Mouse (Mus musculus) cortical plate, adult 2 months (tissue): ENCODE measurements at regions not wholly inside any gene's neighbourhood (a gene's known extent, or its start where the extent isn't known, plus 50 kb on each side); places are given as distances from the start of the nearest gene placed in this dataset.
A peak's percentile ranks its signal among the peaks of the same experiment; 100 is the strongest.

Experiments used
- H3K27ac ChIP-seq: fragments of 200-500 bp; 2 replicates; pipeline ENCODE4 v1.5.1; 2012; ENCODE audit warnings: low read length, control low read depth, inconsistent platforms; ENCODE audit not compliant: insufficient read depth
- H3K4me1 ChIP-seq: fragments of 200-500 bp; 2 replicates; pipeline ENCODE4 v1.6.1; 2011; ENCODE audit warnings: low read length; ENCODE audit not compliant: control insufficient read depth, insufficient read depth
- H3K4me3 ChIP-seq: fragments of 200-500 bp; 2 replicates; pipeline ENCODE4 v1.5.1; 2011; ENCODE audit warnings: mild to moderate bottlenecking, low read length, control low read depth; ENCODE audit not compliant: insufficient read depth
- CTCF ChIP-seq: fragments of 200-500 bp; IDR thresholded peaks from 2 replicates; pipeline ENCODE4 v1.5.1; 2011; ENCODE audit warnings: mild to moderate bottlenecking, control low read depth, low read length; ENCODE audit not compliant: insufficient read depth; ENCODE audit errors: extremely low read depth
- POLR2A ChIP-seq: fragments of 200-500 bp; IDR thresholded peaks from 2 replicates; pipeline ENCODE4 v1.6.1; 2011; ENCODE audit warnings: mild to moderate bottlenecking, low read length, control low read depth; ENCODE audit not compliant: insufficient read depth; ENCODE audit errors: extremely low read depth

- no peak for TF ChIP-seq POLR2A
- no peak for TF ChIP-seq CTCF
- H3K27ac ChIP-seq = no peak overlapping the region
- no peaks in the 10 kb centered on the region for H3K4me1 ChIP-seq
- H3K4me3 ChIP-seq = no peak overlapping the region
Measured at GRCm38 (mm10) chr4:31831469-31831868, 132.4 kb upstream of the Map3k7 start.

GRCm38 (mm10) chr4:31833828-31834227 lies 130.1 kb upstream of the Map3k7 start:
- H3K4me1 ChIP-seq = no peaks in the 10 kb centered on the region
- no peak for TF ChIP-seq CTCF
- H3K27ac ChIP-seq = no peak overlapping the region
- H3K4me3 ChIP-seq = no peak overlapping the region

GRCm38 (mm10) chr4:31835051-31835450 lies 128.8 kb upstream of the Map3k7 start:
- TF ChIP-seq POLR2A (no peak), CTCF (no peak)
- Histone ChIP-seq H3K27ac (no peak overlapping the region), H3K4me3 (no peak overlapping the region), H3K4me1 (no peaks in the 10 kb centered on the region)

DNA sequence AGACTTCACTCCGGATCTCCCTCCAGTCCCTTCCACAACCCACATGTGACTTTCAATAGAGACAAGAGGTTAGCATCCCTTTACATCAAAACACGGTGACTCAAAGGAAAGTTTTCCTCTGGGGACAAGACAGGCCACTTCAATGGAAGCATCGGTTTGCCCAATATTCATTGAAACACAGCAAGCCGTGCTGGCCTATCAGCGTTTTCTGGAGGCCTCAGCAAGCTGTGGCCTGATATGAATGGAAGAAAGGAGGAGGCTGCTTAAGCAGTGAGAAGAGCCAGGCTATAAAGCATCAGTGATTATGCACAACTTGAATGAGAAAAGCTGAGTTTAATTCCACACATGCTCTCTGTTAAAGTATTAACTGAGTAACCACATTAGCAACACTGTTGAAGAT lies 125.3 kb upstream of the Map3k7 start:
- no peak overlapping the region for H3K27ac ChIP-seq
- no peaks in the 10 kb centered on the region for H3K4me1 ChIP-seq
- no peak for TF ChIP-seq CTCF
- TF ChIP-seq POLR2A = no peak
- H3K4me3 ChIP-seq = no peak overlapping the region

GRCm38 (mm10) chr4:31849763-31850162 lies 114.1 kb upstream of the Map3k7 start:
- H3K27ac ChIP-seq = no peak overlapping the region

DNA sequence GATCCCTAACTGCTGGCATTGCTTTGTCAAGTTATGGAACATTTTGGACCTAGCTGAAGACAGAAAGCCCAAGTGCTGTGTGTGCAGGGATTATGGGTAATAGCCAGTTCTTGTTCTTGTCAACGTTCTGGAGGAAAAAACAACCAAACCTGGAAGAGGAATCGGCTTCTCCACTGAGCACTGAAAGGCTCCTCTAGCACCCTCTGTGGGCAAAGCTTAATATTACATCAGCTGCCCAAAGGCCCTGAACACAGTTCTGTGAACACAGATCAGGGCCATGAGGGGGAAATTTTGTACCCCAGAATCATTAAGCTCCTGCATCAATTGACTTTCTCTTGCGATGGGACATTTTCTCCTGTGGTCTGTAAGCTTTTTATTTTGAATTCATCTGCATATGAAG lies 112.9 kb upstream of the Map3k7 start:
- peak; percentile 40 for TF ChIP-seq CTCF
- TF ChIP-seq POLR2A = no peak

More at GRCm38 (mm10) chr4:31849763-31850162, 114.1 kb upstream of the Map3k7 start:
- Histone ChIP-seq H3K4me3 (no peak overlapping the region), H3K4me1 (no peaks in the 10 kb centered on the region)
- TF ChIP-seq POLR2A (no peak), CTCF (no peak)

GRCm38 (mm10) chr4:31853851-31854250 lies 110.0 kb upstream of the Map3k7 start:
- no peak for TF ChIP-seq POLR2A
- no peak for TF ChIP-seq CTCF
- no peaks in the 10 kb centered on the region for H3K4me1 ChIP-seq
- no peak overlapping the region for H3K4me3 ChIP-seq
- no peak overlapping the region for H3K27ac ChIP-seq

More for the DNA sequence above, 112.9 kb upstream of the Map3k7 start:
- Histone ChIP-seq H3K4me1 (no peaks in the 10 kb centered on the region), H3K4me3 (no peak overlapping the region), H3K27ac (no peak overlapping the region)

- Histone ChIP-seq H3K4me3 (no peak overlapping the region), H3K4me1 (no peaks in the 10 kb centered on the region), H3K27ac (no peak overlapping the region)
- TF ChIP-seq POLR2A (no peak), CTCF (no peak)
Measured at GRCm38 (mm10) chr4:31860389-31860788, 103.5 kb upstream of the Map3k7 start.

- no peak overlapping the region for H3K4me3 ChIP-seq
- TF ChIP-seq CTCF (no peak), POLR2A (no peak)
- no peak overlapping the region for H3K27ac ChIP-seq
- no peaks in the 10 kb centered on the region for H3K4me1 ChIP-seq
Measured at GRCm38 (mm10) chr4:31861172-31861571, 102.7 kb upstream of the Map3k7 start.

GRCm38 (mm10) chr4:31872985-31873983 lies 90.6 kb upstream of the Map3k7 start:
- no peak overlapping the region for H3K4me3 ChIP-seq
- H3K4me1 ChIP-seq = no peaks in the 10 kb centered on the region
- no peak overlapping the region for H3K27ac ChIP-seq
- no peak for TF ChIP-seq CTCF
- TF ChIP-seq POLR2A = no peak
